Mouse (Mus musculus): ENCODE results near the gene Sox6.

Gene Sox6

DNA sequence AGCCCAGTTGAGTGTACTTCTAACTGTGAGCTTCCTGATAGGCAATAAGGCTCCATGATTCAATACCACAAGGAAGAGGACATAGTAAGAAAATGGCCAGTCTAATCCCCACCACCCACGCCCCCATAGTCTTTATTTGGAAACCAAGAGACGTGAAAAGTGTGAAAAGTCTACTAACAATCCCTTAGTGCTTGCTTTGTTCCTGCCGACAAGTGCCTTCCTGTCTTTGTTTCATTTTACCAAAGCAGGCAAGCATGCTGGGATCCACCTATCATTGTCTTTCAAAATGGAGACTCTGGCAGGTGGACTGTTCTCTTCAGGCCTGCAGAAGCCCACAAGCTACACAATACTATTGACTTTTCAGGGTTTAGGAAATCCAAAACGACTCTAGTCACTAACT is 495.0 kb downstream of the Sox6 start:
- no peak for DNase-seq

DNA sequence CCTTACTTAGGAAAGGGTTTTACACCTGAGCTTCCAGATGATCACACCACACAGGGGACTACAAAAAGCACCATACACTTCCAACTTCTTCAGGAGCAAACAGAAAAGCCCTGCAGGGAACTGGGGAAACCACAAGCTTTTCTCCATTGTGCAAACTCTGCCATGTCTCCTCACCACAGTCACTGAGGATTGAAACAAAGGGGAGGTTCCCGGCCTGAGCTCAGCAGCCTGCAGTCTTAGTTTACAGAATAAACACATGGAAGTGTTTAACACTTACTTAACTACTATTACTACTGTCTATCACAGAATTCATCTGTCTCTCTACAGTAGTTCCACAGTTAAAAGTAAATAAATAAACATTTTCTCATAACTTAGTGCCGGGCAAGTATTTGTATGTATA is 498.3 kb downstream of the Sox6 start:
- no peak for DNase-seq

DNA sequence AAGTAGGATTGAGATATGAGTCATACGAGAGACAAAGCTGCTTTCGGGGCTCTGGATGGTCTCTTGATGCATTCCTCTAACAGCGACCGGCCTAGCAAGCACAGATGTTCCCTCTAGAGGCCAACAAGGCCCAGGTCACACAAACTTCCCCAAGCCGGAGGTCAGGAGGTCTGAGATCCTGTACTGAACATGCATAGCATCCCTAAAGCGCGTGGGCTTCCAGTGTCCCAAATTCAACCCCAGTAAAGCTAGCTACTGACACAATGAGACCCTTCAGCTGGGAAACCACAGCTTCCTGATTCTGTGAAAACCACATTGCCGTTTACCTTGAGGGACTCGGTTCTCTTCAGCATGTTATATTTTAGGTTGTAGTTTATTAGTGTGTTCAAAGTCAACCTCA is 499.6 kb downstream of the Sox6 start:
- no peak for DNase-seq

DNA sequence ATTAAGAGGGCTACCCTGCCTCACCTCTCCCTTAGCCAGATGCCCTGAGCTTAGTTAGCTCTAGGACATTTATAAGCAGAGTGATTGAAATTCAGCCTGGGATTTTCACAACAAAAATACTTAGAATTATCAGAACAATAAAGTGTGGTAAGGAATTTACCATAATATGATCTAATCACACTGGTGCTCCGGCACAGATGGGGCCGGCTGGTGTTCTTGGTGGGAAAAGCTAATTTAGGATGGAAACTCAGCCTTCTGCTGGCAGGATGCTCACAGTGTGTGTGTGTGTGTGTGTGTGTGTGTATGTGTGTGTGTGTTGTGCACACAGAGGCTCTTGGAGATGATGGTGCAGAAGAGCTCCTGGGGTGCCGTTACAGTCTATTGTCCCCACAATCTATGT is 501.0 kb downstream of the Sox6 start:
- no peak for DNase-seq

DNA sequence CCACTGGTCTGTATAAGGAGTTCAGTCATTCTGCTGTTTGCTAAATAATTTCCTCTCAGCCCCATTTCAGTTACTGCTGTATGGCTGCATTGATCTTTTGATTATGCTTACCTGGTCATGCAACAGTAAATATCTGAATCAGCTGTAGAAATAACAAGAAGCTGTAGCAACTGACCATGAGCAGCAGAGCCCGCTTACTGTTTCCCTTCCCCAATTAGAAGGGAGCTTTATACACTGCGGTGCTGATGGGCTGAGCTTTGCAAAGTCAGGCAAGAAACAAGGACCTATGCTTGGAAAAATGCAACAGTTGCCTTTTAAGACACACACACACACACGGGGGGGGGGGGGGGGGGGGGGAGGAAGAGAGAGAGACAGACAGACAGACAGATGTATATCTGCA is 502.1 kb downstream of the Sox6 start:
- DNase-seq, result no peak

DNA sequence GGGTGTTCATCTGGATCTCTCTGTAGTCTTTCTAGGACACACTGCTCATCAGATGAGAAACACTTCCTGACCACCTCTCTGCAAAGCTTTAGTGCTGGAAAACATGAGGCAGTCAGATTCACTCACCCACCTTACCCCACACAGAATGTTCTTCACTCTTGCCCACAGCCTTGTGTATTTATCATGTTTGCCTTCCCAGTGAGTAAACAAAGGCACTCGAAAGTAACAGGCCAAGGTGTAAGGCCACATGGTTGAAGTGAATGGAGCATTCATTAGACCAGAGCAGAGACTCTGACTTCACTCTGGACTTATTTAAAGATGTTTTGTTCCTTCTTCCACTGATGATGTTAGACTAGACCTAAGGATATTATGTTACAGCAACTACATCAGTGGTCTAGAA is 506.7 kb downstream of the Sox6 start:
- DNase-seq, result no peak

DNA sequence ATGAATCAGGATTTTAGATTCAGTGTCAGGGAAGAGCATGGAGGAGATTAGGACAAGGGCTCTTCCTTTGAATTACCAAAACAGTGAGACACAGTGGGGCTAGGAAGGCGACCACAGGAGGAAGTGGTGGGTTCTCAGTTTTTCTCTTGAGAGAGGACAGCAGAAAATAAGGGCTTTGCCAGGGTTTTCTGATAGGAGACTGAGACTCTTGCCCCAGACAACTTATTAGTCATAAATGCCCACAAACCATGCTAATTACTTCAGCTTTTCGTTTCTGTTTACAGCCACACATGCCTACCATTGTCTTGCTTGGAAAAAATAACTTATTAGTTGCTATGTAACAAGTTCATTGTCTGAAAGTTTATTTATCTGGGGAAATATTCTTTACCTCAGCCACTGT is 507.4 kb downstream of the Sox6 start:
- no peak for DNase-seq

GRCm38 (mm10) chr7:115517701-115518100 is 520.9 kb downstream of the Sox6 start:
- DNase-seq, result no peak

DNA sequence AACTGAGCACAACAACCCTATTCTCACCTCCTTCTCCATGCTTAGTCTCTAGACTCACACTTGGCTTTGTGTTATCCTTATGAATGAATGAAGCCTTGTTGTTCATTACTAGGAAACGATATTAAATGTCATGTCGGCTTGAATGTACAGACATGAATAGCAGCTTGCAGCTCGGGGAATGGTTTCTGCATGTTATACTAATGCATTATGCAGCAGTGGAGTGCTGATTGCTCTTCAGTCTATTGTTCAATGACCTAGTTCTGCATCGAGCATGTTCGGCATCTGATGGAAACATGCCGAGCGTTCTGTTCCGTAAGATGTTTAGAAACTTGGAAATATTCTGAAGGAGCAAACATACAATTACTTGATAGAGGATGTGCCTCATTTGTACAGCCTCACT is 524.9 kb downstream of the Sox6 start:
- DNase-seq, result no peak

DNA sequence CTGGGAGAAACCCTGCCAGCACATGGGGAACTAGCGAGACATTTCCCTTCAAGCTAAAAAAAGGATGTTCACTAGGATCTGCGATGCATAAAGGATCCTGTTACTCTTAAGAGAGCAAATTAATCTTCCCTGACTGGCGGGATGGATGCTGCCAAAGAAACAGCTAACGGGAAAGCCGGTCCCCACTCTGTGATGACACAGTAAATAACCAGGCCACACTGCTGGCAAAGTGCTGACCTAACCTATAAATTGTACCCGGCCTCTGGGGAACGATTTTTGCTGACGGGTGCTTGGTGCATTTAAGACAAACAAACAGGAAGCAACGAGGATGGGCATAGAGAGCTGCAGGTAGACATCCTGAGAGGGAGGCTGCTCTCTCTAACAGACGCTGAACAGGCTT is 526.8 kb downstream of the Sox6 start:
- no peak for DNase-seq

- no peak for DNase-seq
Observed at GRCm38 (mm10) chr7:115511091-115511490, 527.5 kb downstream of the Sox6 start.

DNA sequence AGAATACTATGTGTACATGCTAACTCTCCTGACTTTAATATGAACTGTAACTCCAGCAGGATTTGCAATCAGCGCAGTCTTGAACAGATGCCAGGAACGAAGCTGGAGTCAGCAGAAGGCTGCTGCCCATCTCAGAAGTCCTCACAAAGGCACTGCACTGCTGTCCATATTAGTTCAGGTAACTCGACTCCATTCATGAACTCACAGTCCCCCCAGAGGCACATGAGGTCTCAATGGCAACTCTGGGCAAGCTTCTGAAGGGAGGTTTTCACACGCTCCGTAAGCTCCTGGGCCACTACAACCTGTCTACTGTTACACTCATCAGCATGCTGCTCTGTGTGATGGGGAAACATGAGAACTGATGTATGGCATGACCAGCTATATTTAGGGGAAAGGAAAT is 528.6 kb downstream of the Sox6 start:
- DNase-seq, result no peak

DNA sequence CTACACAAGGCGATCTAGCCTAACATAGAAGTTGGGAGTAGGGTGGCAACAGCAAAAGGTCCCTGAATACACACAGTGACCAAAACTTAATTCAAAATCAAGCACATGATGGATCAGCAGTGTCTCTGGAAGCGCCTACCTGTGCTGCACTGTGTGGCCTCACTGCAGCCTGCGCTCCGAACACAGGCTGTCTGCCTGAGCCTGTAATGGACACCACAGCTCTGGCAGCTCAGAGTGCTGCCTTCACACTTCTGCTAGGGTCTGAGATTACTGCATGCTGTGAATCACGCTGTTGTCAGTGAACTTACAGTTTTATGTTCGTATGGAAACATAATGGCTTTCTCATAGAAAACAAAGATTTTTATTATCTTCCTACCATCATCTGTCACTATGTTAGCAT is 532.2 kb downstream of the Sox6 start:
- no peak for DNase-seq

GRCm38 (mm10) chr7:115501497-115501896 is 537.1 kb downstream of the Sox6 start:
- DNase-seq, result no peak

DNA sequence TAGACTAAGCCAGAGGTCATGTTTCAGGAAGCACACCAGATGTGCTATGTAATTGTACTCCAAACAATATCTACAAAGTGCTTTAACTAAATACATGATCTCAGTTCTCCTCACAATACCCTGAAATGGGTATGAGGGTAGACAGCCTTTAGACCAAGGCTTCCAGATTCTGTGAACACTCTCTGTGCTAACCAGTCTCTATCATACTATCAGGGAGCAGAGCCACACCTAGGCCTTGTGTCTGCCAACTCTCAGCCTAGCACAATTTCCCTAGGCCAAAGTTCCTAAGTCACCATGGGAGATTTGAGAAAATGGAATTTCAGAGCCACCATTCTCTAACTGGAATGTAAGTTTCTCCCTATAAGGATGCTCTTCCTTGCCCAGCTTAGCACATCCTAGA is 537.8 kb downstream of the Sox6 start:
- DNase-seq, result no peak

- no peak for DNase-seq
Observed at GRCm38 (mm10) chr7:115500170-115500569, 538.4 kb downstream of the Sox6 start.

GRCm38 (mm10) chr7:115491721-115492120 is 546.9 kb downstream of the Sox6 start:
- DNase-seq, result no peak

GRCm38 (mm10) chr7:115489608-115490007 is 549.0 kb downstream of the Sox6 start:
- peak; percentile 38 for DNase-seq

- DNase-seq, result no peak
Observed at GRCm38 (mm10) chr7:115486431-115486830, 552.2 kb downstream of the Sox6 start.

GRCm38 (mm10) chr7:115485664-115486409 is 552.8 kb downstream of the Sox6 start:
- no peak for DNase-seq

DNA sequence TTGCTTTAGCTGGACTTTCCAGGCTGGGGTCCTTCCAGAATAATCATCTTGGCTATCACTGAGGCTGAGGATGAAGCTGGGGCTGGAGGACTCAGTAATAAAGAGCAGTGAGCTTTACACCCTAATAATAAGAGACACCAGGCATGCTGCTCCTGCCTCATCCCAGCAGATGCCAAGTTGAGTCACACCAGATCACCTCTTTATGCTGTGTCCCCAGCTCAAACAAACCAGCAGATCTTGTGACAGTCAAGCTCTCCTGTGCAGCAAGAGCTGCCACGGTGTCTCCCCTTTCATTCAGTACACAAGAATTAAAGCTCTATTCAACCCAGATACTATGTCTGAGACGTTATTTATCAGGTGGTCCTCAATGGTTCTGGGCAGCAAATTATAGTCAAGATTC is 560.8 kb downstream of the Sox6 start:
- DNase-seq, result no peak

DNA sequence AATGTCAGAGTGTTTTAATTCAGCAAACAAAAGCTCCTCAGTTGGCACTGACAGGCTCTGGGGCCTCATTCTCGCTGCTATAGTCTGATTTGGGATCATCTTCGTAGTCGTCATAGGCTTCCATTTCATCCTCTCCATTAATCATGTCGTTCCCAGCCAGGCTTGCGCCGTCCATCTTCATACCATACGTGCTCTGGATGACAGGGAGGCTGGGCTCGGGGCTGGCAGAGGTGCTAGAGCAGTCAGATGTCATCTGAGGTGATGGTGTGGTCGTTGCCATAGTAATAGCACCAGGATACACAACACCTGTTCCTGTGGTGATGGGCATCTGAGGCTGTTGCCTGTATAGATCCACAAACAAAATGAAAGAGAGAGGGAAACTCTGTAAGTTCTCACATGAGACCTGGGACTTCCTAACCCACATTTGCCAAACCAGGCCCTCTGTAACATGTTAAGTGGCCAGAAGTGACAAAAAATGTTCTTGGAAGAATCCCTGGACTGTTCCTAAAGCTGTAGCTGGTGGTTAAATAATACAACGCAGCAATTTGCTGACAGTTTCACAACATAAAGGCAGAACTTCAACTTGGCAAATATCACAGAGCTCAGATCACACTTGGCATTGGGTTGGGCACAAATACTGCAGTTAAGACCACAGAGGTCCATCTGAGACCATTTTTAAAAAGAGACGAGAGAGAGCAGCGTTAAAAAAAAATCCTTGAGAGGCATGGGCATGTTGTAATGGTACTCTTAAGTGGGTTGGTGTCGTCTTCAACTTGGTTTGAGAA is 561.5 kb downstream of the Sox6 start:
- DNase-seq, result no peak

DNA sequence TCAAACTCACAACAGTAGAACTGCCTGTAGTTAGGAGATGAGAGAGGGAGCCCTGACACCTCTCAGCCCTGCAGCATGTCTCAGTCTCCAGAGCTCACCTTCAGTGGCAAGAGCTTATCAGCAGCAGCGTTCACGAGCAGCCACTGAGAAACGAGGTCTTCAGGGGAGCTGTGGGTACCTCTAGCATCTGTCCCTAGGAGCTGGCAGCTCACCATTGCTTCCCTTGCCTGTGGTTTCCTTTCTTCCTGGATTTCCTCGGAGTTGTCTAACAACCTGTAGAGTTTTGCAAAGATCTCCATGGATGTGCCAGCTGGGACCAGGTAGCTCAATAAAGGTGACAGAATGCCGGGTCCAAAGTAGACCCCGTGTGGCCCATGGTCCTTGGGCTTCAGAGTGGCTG is 563.4 kb downstream of the Sox6 start:
- DNase-seq, result no peak

- no peak for DNase-seq
Observed at GRCm38 (mm10) chr7:115474115-115474514, 564.5 kb downstream of the Sox6 start.

GRCm38 (mm10) chr7:115472850-115473249 is 565.7 kb downstream of the Sox6 start:
- no peak for DNase-seq

Measured in right cerebral cortex, postnatal 4 days (tissue).